Mouse (Mus musculus) urinary bladder, adult 2 months (tissue): ENCODE results near the gene Aqp2. TPM values are rescaled to one million over a fixed set of nuclear protein-coding genes. Genes with fewer than 3 reads are reported as not detected.

Source experiments
- DNase-seq: peaks from one replicate; pipeline ENCODE4 v3.0.0; 2022; ENCODE audit warnings: low spot score
- polyA plus RNA-seq: library from polyadenylated mRNA; depleted of rRNA; stranded (reverse); fragments of >200 nt; gene quantifications from 2 replicates; pipeline ENCODE4 v1.2.3, GENCODE M21; 2012; rRNA removed

The Aqp2 gene
- polyA plus RNA-seq, 1 experiment: not detected

DNA sequence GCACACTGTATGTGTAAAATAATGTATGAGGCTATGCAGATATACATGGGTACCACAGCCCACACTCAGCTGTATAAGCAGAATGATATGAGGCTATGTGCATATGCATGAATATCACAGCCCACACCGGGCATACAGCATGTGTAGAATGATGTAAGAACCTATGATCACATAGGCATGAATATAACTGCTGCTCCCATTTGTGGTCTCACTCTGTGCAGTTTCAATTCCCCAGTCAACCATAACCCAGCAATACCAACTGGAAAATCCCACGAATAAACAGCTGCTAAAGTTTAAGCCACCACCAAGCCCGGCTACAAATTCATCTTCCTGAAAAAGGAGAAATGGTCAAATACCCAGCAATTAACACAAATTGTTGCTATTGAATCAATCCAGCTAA is 39.7 kb downstream of the Aqp2 start:
- DNase-seq: no peak

DNA sequence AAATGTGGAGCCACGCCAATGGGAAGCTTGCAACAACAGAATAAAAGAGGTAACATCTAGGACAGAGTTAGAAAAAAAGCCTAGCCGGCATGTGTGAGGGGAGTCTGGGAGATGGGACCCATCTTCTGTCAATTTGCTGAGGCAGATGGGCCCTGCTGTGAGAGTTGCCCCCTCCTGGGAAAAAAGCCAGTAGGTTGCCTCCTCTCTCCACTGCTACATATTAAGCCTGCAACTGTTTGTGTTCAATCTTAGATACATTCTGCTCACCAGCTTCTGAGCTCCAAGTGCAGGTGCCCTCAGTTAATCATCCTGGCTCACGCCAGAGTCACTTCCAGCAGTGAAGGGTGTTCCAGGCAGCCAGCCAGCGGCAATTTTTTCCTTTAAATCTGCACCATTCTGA is 41.0 kb downstream of the Aqp2 start:
- no peak for DNase-seq

- DNase-seq: no peak
Measured at GRCm38 (mm10) chr15:99622063-99622462, 43.2 kb downstream of the Aqp2 start.

GRCm38 (mm10) chr15:99631618-99632017 is 52.8 kb downstream of the Aqp2 start:
- no peak for DNase-seq

Other genes starting within 250 kb of the Aqp2 start
- 8.9 and 9.9 TPM in 2 replicates for gene Fmnl3, start 208.6 kb upstream of the Aqp2 start, polyA plus RNA-seq
- 331 and 342 TPM in 2 replicates for gene Tmbim6, start 186.2 kb upstream of the Aqp2 start, polyA plus RNA-seq
- gene Nckap5l, start 121.3 kb upstream of the Aqp2 start, polyA plus RNA-seq: 3.3 and 5.0 TPM in 2 replicates
- gene Bcdin3d, start 104.3 kb upstream of the Aqp2 start, polyA plus RNA-seq: 5.7 and 5.9 TPM in 2 replicates
- gene Faim2, start 50.9 kb upstream of the Aqp2 start, polyA plus RNA-seq: 0.22 and 0.57 TPM in 2 replicates
- 0.86 and 1.3 TPM in 2 replicates for gene Aqp5, start 11.7 kb downstream of the Aqp2 start, polyA plus RNA-seq
- gene Aqp6, start 22.3 kb downstream of the Aqp2 start, polyA plus RNA-seq: 0.03 and 0.07 TPM in 2 replicates
- 5.4 and 6.1 TPM in 2 replicates for gene Racgap1, start 72.6 kb downstream of the Aqp2 start, polyA plus RNA-seq
- gene Asic1, start 91.3 kb downstream of the Aqp2 start, polyA plus RNA-seq: 0.19 and 0.22 TPM in 2 replicates
- gene Smarcd1, start 123.1 kb downstream of the Aqp2 start, polyA plus RNA-seq: 20.4 and 20.5 TPM in 2 replicates
- 0.52 TPM in 1 of 2 replicates, not detected in the other for gene Gm17349, start 126.4 kb downstream of the Aqp2 start, polyA plus RNA-seq
- 11.7 and 14.9 TPM in 2 replicates for gene Gpd1, start 138.5 kb downstream of the Aqp2 start, polyA plus RNA-seq
- 119 and 162 TPM in 2 replicates for gene Cox14, start 146.6 kb downstream of the Aqp2 start, polyA plus RNA-seq
- gene Cers5, start 193.8 kb downstream of the Aqp2 start, polyA plus RNA-seq: 35.4 and 43.3 TPM in 2 replicates